Mouse (Mus musculus) neural tube, embryonic 13.5 days (tissue): Measurements from ENCODE around the gene Ppp1r13b. TPM values are rescaled to one million over a fixed set of nuclear protein-coding genes. Genes with fewer than 3 reads are reported as not detected.

Experiments used
- ATAC-seq: fragments of 200-750 bp; cut with Nextera tagmentation; 2 replicates; pipeline ENCODE4 v1.8.0; 2017; ENCODE audit warnings: low read depth, mild to moderate bottlenecking, moderate TSS enrichment, moderate library complexity
- H3K27ac ChIP-seq: fragments of 300-500 bp; sonication (generic); replicated peaks from 2 replicates; pipeline ENCODE4 v1.5.1; 2015; ENCODE audit warnings: moderate library complexity, mild to moderate bottlenecking, inconsistent platforms
- H3K27me3 ChIP-seq: fragments of 300-500 bp; sonication (generic); 2 replicates; pipeline ENCODE4 v1.6.1; 2015; ENCODE audit warnings: mild to moderate bottlenecking, inconsistent platforms
- H3K36me3 ChIP-seq: fragments of 300-500 bp; sonication (generic); 2 replicates; pipeline ENCODE4 v1.6.1; 2015; ENCODE audit warnings: mild to moderate bottlenecking, inconsistent platforms
- H3K4me1 ChIP-seq: fragments of 300-500 bp; sonication (generic); replicated peaks from 2 replicates; pipeline ENCODE4 v1.6.1; 2015; ENCODE audit warnings: inconsistent platforms
- H3K4me2 ChIP-seq: fragments of 300-500 bp; sonication (generic); 2 replicates; pipeline ENCODE4 v1.6.1; 2015; ENCODE audit warnings: inconsistent platforms, mild to moderate bottlenecking, moderate library complexity
- H3K4me3 ChIP-seq: fragments of 300-500 bp; sonication (generic); 2 replicates; pipeline ENCODE4 v1.5.1; 2015; ENCODE audit warnings: mild to moderate bottlenecking, inconsistent platforms
- H3K9ac ChIP-seq: fragments of 300-500 bp; sonication (generic); 2 replicates; pipeline ENCODE4 v1.6.1; 2015; ENCODE audit warnings: moderate library complexity, mild to moderate bottlenecking, inconsistent platforms
- H3K9me3 ChIP-seq: fragments of 300-500 bp; sonication (generic); 2 replicates; pipeline ENCODE4 v1.6.1; 2016; ENCODE audit warnings: inconsistent platforms
- WGBS: fragments of 180-500 bp; shearing (Covaris S2); methylation state at CpG from one replicate; pipeline ENCODE4 v1.1.7; 2015; 5-methylcytosine and 5-hydroxymethylcytosine counted together
- polyA plus RNA-seq: library from polyadenylated mRNA; unstranded; fragments of >200 nt; fragmentation: Nextera tagmentation; extraction: Ambion mirVana; gene quantifications from 2 replicates; pipeline ENCODE4 v1.2.1, GENCODE M21; 2015

Ppp1r13b gene
- polyA plus RNA-seq, 1 experiment from 2014 or later, result 26.9 TPM

- no peaks in the 10 kb centered on the region for H3K27me3 ChIP-seq
- no peak overlapping the region for H3K9ac ChIP-seq
- no peaks in the 10 kb centered on the region for H3K9me3 ChIP-seq
- H3K27ac ChIP-seq, result peak overlapping the region; percentile 35
- no peak for ATAC-seq
- no peaks in the 10 kb centered on the region for H3K36me3 ChIP-seq
- no peak overlapping the region for H3K4me2 ChIP-seq
- WGBS, result 67% methylated on average over 7 of the region's 7 CpGs
- H3K4me1 ChIP-seq, result peaks cover 8% of the 10 kb centered on the region; the same call in 1 of the 2 replicates
- H3K4me3 ChIP-seq, result no peak overlapping the region
Observed at GRCm38 (mm10) chr12:111896908-111897661, 10.8 kb downstream of the Ppp1r13b start.

DNA sequence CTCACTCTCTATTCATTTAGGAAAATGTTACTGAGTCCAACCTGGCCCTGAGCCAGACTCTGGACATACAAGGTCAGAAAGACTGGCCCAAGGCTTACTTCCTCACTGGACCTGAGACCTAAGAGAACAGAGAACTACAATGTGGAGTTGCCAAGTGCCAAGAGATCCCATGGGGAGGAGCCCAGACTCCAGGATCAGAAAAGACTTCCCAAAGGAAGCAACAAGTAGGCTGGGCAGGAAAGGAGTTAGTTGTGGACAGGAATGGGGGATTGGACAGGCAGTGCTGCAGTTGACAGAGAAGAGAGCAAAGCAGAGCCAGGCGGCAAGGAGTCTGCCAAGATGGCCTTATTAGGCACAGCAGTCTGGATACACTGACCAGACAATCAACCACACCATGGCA lies 13.8 kb downstream of the Ppp1r13b start:
- Histone ChIP-seq H3K4me2 (no peak overlapping the region), H3K4me1 (peaks cover 8% of the 10 kb centered on the region; the same call in 1 of the 2 replicates), H3K4me3 (no peak overlapping the region), H3K27me3 (no peaks in the 10 kb centered on the region), H3K9ac (no peak overlapping the region), H3K36me3 (no peaks in the 10 kb centered on the region), H3K27ac (no peak overlapping the region), H3K9me3 (no peaks in the 10 kb centered on the region)
- no peak for ATAC-seq
- 50% methylated on average over 1 of the region's 1 CpGs for WGBS

DNA sequence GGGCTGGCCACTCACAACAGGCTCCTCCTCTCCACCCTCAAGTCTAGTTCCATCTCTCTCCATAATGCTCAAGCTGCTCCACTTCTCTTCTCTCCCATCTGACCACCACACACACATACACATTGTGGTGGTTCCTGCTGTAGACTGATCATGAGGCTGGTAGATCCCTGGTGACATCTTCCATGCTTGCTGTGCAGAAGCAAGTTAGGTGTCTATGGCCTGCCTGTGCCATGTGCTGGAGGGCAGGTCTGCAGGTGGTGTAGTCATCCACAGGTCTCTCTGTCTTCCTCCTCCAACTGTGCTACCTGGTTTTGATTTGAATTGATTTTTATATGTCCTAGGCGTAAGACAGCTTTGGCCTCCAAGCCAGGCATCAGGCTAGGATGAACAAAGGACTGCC lies 14.9 kb downstream of the Ppp1r13b start:
- Histone ChIP-seq H3K9ac (no peak overlapping the region), H3K9me3 (no peaks in the 10 kb centered on the region), H3K4me1 (peaks cover 8% of the 10 kb centered on the region; the same call in 1 of the 2 replicates), H3K4me2 (no peak overlapping the region), H3K4me3 (no peak overlapping the region), H3K36me3 (no peaks in the 10 kb centered on the region), H3K27me3 (no peaks in the 10 kb centered on the region), H3K27ac (no peak overlapping the region)
- 92% methylated on average over 1 of the region's 1 CpGs for WGBS
- no peak for ATAC-seq

- Histone ChIP-seq H3K9me3 (no peaks in the 10 kb centered on the region), H3K4me2 (no peak overlapping the region), H3K4me1 (peaks cover 4% of the 10 kb centered on the region; the same call in 1 of the 2 replicates), H3K27me3 (no peaks in the 10 kb centered on the region), H3K36me3 (no peaks in the 10 kb centered on the region), H3K9ac (no peak overlapping the region), H3K4me3 (no peak overlapping the region), H3K27ac (no peak overlapping the region)
- no peak for ATAC-seq
- WGBS, result 90% methylated on average over 4 of the region's 4 CpGs
Observed at GRCm38 (mm10) chr12:111891800-111892199, 16.1 kb downstream of the Ppp1r13b start.

DNA sequence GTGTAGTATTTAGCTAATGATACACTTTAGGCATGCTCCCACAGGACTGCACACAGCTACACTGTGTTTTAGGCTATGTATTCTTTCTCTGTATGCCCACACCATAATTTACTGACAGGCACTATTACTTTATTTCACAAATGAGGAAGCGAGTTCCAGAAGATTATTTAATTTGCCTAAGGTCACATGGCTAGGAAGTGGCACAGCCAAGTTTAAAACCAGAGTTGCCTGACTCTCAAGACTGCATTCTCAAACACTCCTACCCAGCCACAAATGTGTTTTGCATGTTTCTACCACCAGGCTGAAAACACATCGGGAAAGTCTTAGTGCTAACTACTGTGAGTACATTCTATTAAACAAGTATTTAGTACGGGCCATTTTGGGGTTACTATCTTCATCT lies 18.7 kb downstream of the Ppp1r13b start:
- WGBS, result 89% methylated on average over 3 of the region's 3 CpGs
- Histone ChIP-seq H3K4me1 (no peaks in the 10 kb centered on the region), H3K9me3 (no peaks in the 10 kb centered on the region), H3K36me3 (no peaks in the 10 kb centered on the region), H3K27ac (no peak overlapping the region), H3K9ac (no peak overlapping the region), H3K27me3 (no peaks in the 10 kb centered on the region), H3K4me2 (no peak overlapping the region), H3K4me3 (no peak overlapping the region)
- no peak for ATAC-seq

DNA sequence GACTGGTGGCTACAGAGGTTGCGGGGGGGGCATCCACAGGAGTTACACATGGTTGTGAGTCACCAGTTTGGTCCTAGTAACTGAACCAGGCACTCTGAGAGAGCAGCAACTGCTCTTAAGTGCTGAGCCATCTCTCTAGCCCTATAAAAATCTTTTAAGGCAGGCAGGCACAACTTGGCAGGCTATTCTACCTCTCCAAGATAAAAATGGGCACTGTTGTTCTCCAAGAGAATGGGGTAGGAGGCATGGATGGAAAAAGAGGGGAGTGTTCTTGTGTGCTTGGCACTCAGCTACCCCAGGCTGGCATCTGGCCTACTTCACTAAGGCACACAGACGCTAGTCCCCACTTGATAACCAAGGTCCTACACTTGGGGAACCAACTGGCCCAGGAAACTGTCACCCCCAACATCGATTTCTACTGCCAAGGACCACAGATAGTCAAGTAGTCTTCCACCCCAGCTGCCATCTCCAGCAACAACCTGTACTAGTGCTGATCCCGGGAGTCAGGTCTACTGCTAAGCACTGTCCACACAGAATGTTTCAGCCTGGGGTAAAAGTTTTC lies 19.5 kb downstream of the Ppp1r13b start:
- H3K27me3 ChIP-seq, result no peaks in the 10 kb centered on the region
- WGBS, result 89% methylated on average over 4 of the region's 4 CpGs
- no peak overlapping the region for H3K4me2 ChIP-seq
- no peak overlapping the region for H3K9ac ChIP-seq
- ATAC-seq, result no peak
- no peak overlapping the region for H3K27ac ChIP-seq
- H3K36me3 ChIP-seq, result no peaks in the 10 kb centered on the region
- H3K4me3 ChIP-seq, result no peak overlapping the region
- no peaks in the 10 kb centered on the region for H3K9me3 ChIP-seq
- H3K4me1 ChIP-seq, result no peaks in the 10 kb centered on the region

DNA sequence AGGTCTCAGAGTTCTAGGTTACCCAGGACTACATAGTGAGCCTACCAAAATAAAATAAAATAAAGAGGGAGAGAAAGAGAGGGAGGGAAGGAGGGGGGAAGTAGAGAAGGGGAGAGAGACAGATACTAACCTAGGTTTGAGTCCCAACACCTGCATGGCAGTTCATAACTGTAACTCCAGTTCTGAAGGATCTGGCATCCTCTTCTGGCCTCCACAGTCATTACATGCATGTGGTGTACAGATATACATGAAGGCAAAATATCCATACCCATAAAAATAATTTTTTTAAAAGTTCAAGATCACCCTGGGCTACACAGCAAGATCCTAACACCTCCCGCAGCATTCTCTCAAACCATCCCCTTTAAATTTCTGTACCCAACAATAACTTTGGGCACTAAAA lies 20.9 kb downstream of the Ppp1r13b start:
- Histone ChIP-seq H3K9ac (no peak overlapping the region), H3K27ac (no peak overlapping the region), H3K27me3 (no peaks in the 10 kb centered on the region), H3K36me3 (no peaks in the 10 kb centered on the region), H3K4me3 (no peak overlapping the region), H3K4me2 (no peak overlapping the region), H3K4me1 (no peaks in the 10 kb centered on the region), H3K9me3 (no peaks in the 10 kb centered on the region)
- ATAC-seq, result no peak
- WGBS, result 93% methylated on average over 1 of the region's 1 CpGs

GRCm38 (mm10) chr12:111882852-111883251 lies 25.1 kb downstream of the Ppp1r13b start:
- H3K4me1 ChIP-seq, result no peaks in the 10 kb centered on the region
- no peaks in the 10 kb centered on the region for H3K36me3 ChIP-seq
- no peak for ATAC-seq
- no peaks in the 10 kb centered on the region for H3K27me3 ChIP-seq
- no peak overlapping the region for H3K4me3 ChIP-seq
- WGBS, result 73% methylated on average over 4 of the region's 4 CpGs
- no peak overlapping the region for H3K4me2 ChIP-seq
- no peak overlapping the region for H3K9ac ChIP-seq
- no peaks in the 10 kb centered on the region for H3K9me3 ChIP-seq
- no peak overlapping the region for H3K27ac ChIP-seq

- no peak for ATAC-seq
- no peaks in the 10 kb centered on the region for H3K36me3 ChIP-seq
- H3K27ac ChIP-seq, result no peak overlapping the region
- no peaks in the 10 kb centered on the region for H3K27me3 ChIP-seq
- H3K4me2 ChIP-seq, result no peak overlapping the region
- H3K4me3 ChIP-seq, result no peak overlapping the region
- H3K9me3 ChIP-seq, result no peaks in the 10 kb centered on the region
- H3K4me1 ChIP-seq, result no peaks in the 10 kb centered on the region
- H3K9ac ChIP-seq, result no peak overlapping the region
- 78% methylated on average over 3 of the region's 3 CpGs for WGBS
Observed at GRCm38 (mm10) chr12:111882022-111882421, 25.9 kb downstream of the Ppp1r13b start.

DNA sequence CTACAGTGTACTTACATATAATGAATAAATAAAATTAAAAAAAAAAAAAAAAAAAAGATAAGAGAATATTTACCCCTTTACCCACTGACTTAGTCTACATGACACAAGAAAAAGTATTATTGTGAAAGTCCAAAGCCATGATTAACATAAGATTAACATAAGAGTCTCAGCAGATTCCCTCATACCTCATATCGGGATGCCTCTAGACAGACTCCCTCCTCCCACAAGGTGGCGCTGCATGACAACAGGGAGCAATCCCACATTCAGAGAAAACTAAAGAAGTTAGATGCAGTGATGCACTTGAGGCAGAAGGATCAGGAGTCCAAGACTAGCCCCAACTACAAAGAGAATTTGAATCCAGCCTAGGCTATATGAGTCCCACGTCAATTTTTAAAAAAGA lies 29.7 kb downstream of the Ppp1r13b start:
- H3K27me3 ChIP-seq, result no peaks in the 10 kb centered on the region
- H3K9me3 ChIP-seq, result no peaks in the 10 kb centered on the region
- H3K27ac ChIP-seq, result no peak overlapping the region
- no peak overlapping the region for H3K9ac ChIP-seq
- no peak overlapping the region for H3K4me3 ChIP-seq
- ATAC-seq, result peak; percentile 72; the same call in 1 of the 2 replicates
- no peaks in the 10 kb centered on the region for H3K4me1 ChIP-seq
- no peak overlapping the region for H3K4me2 ChIP-seq
- WGBS, result 14% methylated on average over 3 of the region's 3 CpGs
- no peaks in the 10 kb centered on the region for H3K36me3 ChIP-seq

DNA sequence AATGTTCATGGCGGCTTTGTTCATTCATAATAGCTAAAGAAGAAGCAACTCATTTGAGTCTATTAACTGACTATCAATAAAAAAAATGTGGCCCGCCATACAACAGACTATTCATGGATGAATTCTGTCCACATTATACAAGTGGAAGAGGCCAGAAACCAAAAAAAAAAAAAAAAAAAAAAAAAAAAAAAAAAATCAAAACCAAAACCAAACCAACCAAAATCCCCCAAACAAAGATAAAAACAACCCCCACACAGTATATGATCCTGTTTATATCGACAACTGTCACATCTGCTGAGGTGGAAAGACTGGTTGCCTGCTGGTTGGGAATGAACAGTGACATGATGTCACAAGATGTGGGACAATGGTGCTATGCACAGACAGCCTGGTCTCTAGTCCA lies 32.4 kb downstream of the Ppp1r13b start:
- H3K27me3 ChIP-seq, result no peaks in the 10 kb centered on the region
- H3K4me1 ChIP-seq, result no peaks in the 10 kb centered on the region
- 0 out of 2 replicates have a peak, but pooled peaks cover 8% of the 10 kb centered on the region for H3K36me3 ChIP-seq
- no peaks in the 10 kb centered on the region for H3K9me3 ChIP-seq
- H3K9ac ChIP-seq, result no peak overlapping the region
- no peak overlapping the region for H3K4me2 ChIP-seq
- H3K4me3 ChIP-seq, result no peak overlapping the region
- ATAC-seq, result no peak
- H3K27ac ChIP-seq, result no peak overlapping the region
- 89% methylated on average over 3 of the region's 3 CpGs for WGBS

DNA sequence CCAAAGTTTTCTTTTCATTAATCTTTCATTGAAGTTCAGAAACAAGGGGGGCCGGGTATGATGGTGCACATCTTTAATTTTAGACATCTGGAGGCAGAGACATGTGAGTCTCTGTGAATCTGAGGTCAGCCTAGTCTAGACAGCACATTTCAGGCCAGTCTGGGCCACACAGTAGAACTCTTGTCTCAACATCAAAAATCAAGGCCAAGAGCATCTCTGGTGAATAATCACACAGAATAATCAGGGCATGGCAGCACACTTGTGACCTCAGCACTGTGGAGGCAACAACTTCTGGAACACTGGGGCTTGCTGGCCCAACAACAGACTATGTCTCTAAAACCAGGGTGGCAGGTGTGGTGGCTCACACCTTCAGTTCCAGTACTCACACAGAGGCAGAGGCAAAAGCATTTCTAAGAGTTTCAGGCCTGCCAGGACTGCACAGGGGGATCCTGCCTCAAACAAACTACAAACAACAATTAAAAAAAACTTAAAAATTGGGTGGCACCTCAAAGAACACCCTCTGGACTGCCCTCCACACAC lies 33.2 kb downstream of the Ppp1r13b start:
- 70% methylated on average over 1 of the region's 1 CpGs for WGBS
- H3K9ac ChIP-seq, result no peak overlapping the region
- H3K4me1 ChIP-seq, result no peaks in the 10 kb centered on the region
- H3K4me3 ChIP-seq, result no peak overlapping the region
- H3K27me3 ChIP-seq, result no peaks in the 10 kb centered on the region
- no peaks in the 10 kb centered on the region for H3K9me3 ChIP-seq
- ATAC-seq, result no peak
- no peak overlapping the region for H3K4me2 ChIP-seq
- 0 out of 2 replicates have a peak, but pooled peaks cover 8% of the 10 kb centered on the region for H3K36me3 ChIP-seq
- no peak overlapping the region for H3K27ac ChIP-seq
